Mouse (Mus musculus) embryonic fibroblast, embryonic 13.5 days (primary cell): ENCODE data around the gene Drosha. TPM values are rescaled to one million over a fixed set of nuclear protein-coding genes. Genes with fewer than 3 reads are reported as not detected.

Source experiments
- H3K27ac ChIP-seq: 2 replicates; pipeline ENCODE4 v1.5.1; 2012; ENCODE audit warnings: low read length, control low read depth, inconsistent platforms; ENCODE audit not compliant: insufficient read depth
- H3K4me1 ChIP-seq: 2 replicates; pipeline ENCODE4 v1.6.1; 2011; ENCODE audit warnings: low read length; ENCODE audit not compliant: control insufficient read depth, insufficient read depth
- H3K4me3 ChIP-seq: 2 replicates; pipeline ENCODE4 v1.5.1; 2011; ENCODE audit warnings: mild to moderate bottlenecking, control low read depth, low read length; ENCODE audit not compliant: insufficient read depth
- CTCF ChIP-seq: IDR thresholded peaks from 2 replicates; pipeline ENCODE4 v1.5.1; 2011; ENCODE audit warnings: mild to moderate bottlenecking, control low read depth, low read length, moderate library complexity, borderline replicate concordance; ENCODE audit not compliant: insufficient read depth
- POLR2A ChIP-seq: IDR thresholded peaks from 2 replicates; pipeline ENCODE4 v1.6.1; 2011; ENCODE audit warnings: low read depth, mild to moderate bottlenecking, control low read depth, low read length, moderate library complexity
- polyA plus RNA-seq: library from polyadenylated mRNA; stranded (reverse); fragments of >200 nt; gene quantifications from 2 replicates; pipeline ENCODE4 v1.2.4, GENCODE M21; 2011; ENCODE audit warnings: low read depth; ENCODE audit not compliant: missing spikeins, insufficient read length

The Drosha gene
- polyA plus RNA-seq, 1 experiment = 42.0 TPM

GRCm38 (mm10) chr15:12805071-12805470 is 19.5 kb upstream of the Drosha start:
- TF ChIP-seq CTCF (no peak), POLR2A (no peak)

GRCm38 (mm10) chr15:12807088-12807487 is 17.5 kb upstream of the Drosha start:
- TF ChIP-seq POLR2A = no peak
- no peak for TF ChIP-seq CTCF
- H3K27ac ChIP-seq = no peak overlapping the region
- H3K4me3 ChIP-seq = no peak overlapping the region
- no peaks in the 10 kb centered on the region for H3K4me1 ChIP-seq

More at GRCm38 (mm10) chr15:12805071-12805470, 19.5 kb upstream of the Drosha start:
- H3K27ac ChIP-seq = no peak overlapping the region
- no peak overlapping the region for H3K4me3 ChIP-seq
- no peaks in the 10 kb centered on the region for H3K4me1 ChIP-seq

GRCm38 (mm10) chr15:12809305-12809704 is 15.3 kb upstream of the Drosha start:
- no peak for TF ChIP-seq POLR2A
- no peak for TF ChIP-seq CTCF

GRCm38 (mm10) chr15:12812646-12813045 is 12.0 kb upstream of the Drosha start:
- Histone ChIP-seq H3K4me1 (no peaks in the 10 kb centered on the region), H3K27ac (no peak overlapping the region), H3K4me3 (no peak overlapping the region)
- TF ChIP-seq CTCF (peak; percentile 6; the same call in 1 of the 2 replicates), POLR2A (no peak)

More at GRCm38 (mm10) chr15:12809305-12809704, 15.3 kb upstream of the Drosha start:
- Histone ChIP-seq H3K27ac (no peak overlapping the region), H3K4me1 (no peaks in the 10 kb centered on the region), H3K4me3 (no peak overlapping the region)

- Histone ChIP-seq H3K4me3 (no peak overlapping the region), H3K27ac (no peak overlapping the region), H3K4me1 (no peaks in the 10 kb centered on the region)
- TF ChIP-seq POLR2A = no peak
- no peak for TF ChIP-seq CTCF
Measured at GRCm38 (mm10) chr15:12817592-12817991, 7.0 kb upstream of the Drosha start.

GRCm38 (mm10) chr15:12822416-12823395 is 1.9 kb upstream of the Drosha start:
- TF ChIP-seq POLR2A = no peak
- no peak for TF ChIP-seq CTCF
- Histone ChIP-seq H3K4me1 (peaks cover 6% of the 10 kb centered on the region), H3K27ac (no peak overlapping the region), H3K4me3 (no peak overlapping the region)

GRCm38 (mm10) chr15:12823455-12824119 is 1.0 kb upstream of the Drosha start:
- H3K4me1 ChIP-seq = peaks cover 6% of the 10 kb centered on the region
- H3K27ac ChIP-seq = no peak overlapping the region
- peak overlapping the region; percentile 92 for H3K4me3 ChIP-seq
- TF ChIP-seq CTCF (no peak), POLR2A (no peak)

- no peak for TF ChIP-seq CTCF
- no peak for TF ChIP-seq POLR2A
- Histone ChIP-seq H3K4me1 (peaks cover 6% of the 10 kb centered on the region), H3K27ac (no peak overlapping the region)
Measured at GRCm38 (mm10) chr15:12824965-12825364, 350 bp downstream of the Drosha start.

GRCm38 (mm10) chr15:12825408-12825807 is 793 bp downstream of the Drosha start:
- Histone ChIP-seq H3K4me3 (peak overlapping the region; percentile 77), H3K4me1 (peaks cover 6% of the 10 kb centered on the region), H3K27ac (no peak overlapping the region)
- TF ChIP-seq POLR2A = no peak
- no peak for TF ChIP-seq CTCF

More at GRCm38 (mm10) chr15:12824965-12825364, 350 bp downstream of the Drosha start:
- peak overlapping the region; percentile 77 for H3K4me3 ChIP-seq
